Mouse (Mus musculus) kidney, embryonic 14.5 days (tissue): ENCODE results near the gene Psmb10. TPM values are rescaled to one million over a fixed set of nuclear protein-coding genes. Genes with fewer than 3 reads are reported as not detected.
"Not testable (repeated sequence)": the region's sequence is repeated elsewhere in the genome, so short reads cannot be mapped to it uniquely, and the experiment has no call there.

Source experiments
- ATAC-seq: fragments of 200-750 bp; cut with Nextera tagmentation; 2 replicates; pipeline ENCODE4 v1.8.0; 2017; ENCODE audit warnings: moderate number of reproducible peaks, mild to moderate bottlenecking, moderate TSS enrichment, moderate library complexity; ENCODE audit not compliant: low FRiP score, low TSS enrichment
- H3K27ac ChIP-seq: fragments of 300-500 bp; sonication (generic); 2 replicates; pipeline ENCODE4 v1.5.1; 2014; ENCODE audit warnings: low read depth, mild to moderate bottlenecking, low read length, moderate library complexity, mixed read lengths
- H3K27me3 ChIP-seq: fragments of 300-500 bp; sonication (generic); 2 replicates; pipeline ENCODE4 v1.6.1; 2014; ENCODE audit warnings: mild to moderate bottlenecking, low read length; ENCODE audit not compliant: control insufficient read depth, insufficient read depth
- H3K36me3 ChIP-seq: fragments of 300-500 bp; sonication (generic); 2 replicates; pipeline ENCODE4 v1.6.1; 2014; ENCODE audit warnings: low read length, mixed read lengths; ENCODE audit not compliant: control insufficient read depth, insufficient read depth
- H3K4me1 ChIP-seq: fragments of 300-500 bp; sonication (generic); 2 replicates; pipeline ENCODE4 v1.6.1; 2014; ENCODE audit warnings: low read length, mixed read lengths; ENCODE audit not compliant: control insufficient read depth, insufficient read depth
- H3K4me2 ChIP-seq: fragments of 300-500 bp; sonication (generic); replicated peaks from 2 replicates; pipeline ENCODE4 v1.6.1; 2014; ENCODE audit warnings: low read depth, mild to moderate bottlenecking, low read length
- H3K4me3 ChIP-seq: fragments of 300-500 bp; sonication (generic); 2 replicates; pipeline ENCODE4 v1.5.1; 2014; ENCODE audit warnings: mild to moderate bottlenecking, low read length
- H3K9ac ChIP-seq: fragments of 300-500 bp; sonication (generic); 2 replicates; pipeline ENCODE4 v1.6.1; 2014; ENCODE audit warnings: low read depth, mild to moderate bottlenecking, low read length, moderate library complexity
- H3K9me3 ChIP-seq: fragments of 300-500 bp; sonication (generic); 2 replicates; pipeline ENCODE4 v1.6.1; 2016; ENCODE audit warnings: low read length; ENCODE audit not compliant: control insufficient read depth
- WGBS: fragments of 180-500 bp; shearing (Covaris S2); extraction: QIAGEN DNeasy Blood & Tissue Kit; methylation state at CpG from one replicate; pipeline ENCODE4 v1.1.7; 2014; 5-methylcytosine and 5-hydroxymethylcytosine counted together
- polyA plus RNA-seq: library from polyadenylated mRNA; unstranded; fragments of >200 nt; fragmentation: Nextera tagmentation; extraction: Ambion mirVana; gene quantifications from 2 replicates; pipeline ENCODE4 v1.2.1, GENCODE M21; 2014

The Psmb10 gene
- polyA plus RNA-seq = 38.7 and 47.6 TPM in 2 replicates

DNA sequence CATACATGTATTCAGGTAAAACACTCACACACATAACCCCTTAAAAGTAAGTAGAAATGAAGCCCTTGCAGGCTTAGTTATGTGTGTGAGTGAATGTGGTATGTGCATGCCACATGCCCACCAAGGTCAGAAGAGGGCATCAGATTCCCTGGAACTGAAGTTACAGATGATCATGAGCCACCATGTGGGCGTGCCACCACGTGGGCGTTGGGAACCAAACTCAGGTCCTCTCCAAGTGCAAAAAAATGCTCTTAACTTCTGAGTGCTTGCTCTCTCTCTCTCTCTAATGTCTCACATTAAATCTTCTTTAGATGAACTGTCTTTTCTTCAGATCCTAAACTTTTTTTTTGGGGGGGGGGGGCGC lies at the start of gene Psmb10:
Gene Psmb10 (minus strand): TSS at position 139 of the 364 bp plus-strand sequence.
- peak within 1 kb of the TSS; percentile 67 for H3K4me3 ChIP-seq
- peak within 1 kb of the TSS; percentile 83 for H3K27ac ChIP-seq
- 32% methylated on average over 4 of the region's 4 CpGs for WGBS
- no peak for ATAC-seq
- H3K4me2 ChIP-seq = peak within 1 kb of the TSS; percentile 96
- peaks cover 13% of the 10 kb centered on the region for H3K36me3 ChIP-seq
- H3K9me3 ChIP-seq = no peaks in the 10 kb centered on the region
- H3K9ac ChIP-seq = peak within 1 kb of the TSS; percentile 76
- no peaks in the 10 kb centered on the region for H3K27me3 ChIP-seq
- H3K4me1 ChIP-seq = peaks cover 11% of the 10 kb centered on the region

GRCm38 (mm10) chr8:105983406-105983805 lies 45.2 kb upstream of the Psmb10 start:
- not testable (repeated sequence) for H3K9ac ChIP-seq, H3K36me3 ChIP-seq

GRCm38 (mm10) chr8:105981146-105981545 lies 42.9 kb upstream of the Psmb10 start:
- H3K36me3 ChIP-seq = no peaks in the 10 kb centered on the region
- ATAC-seq = no peak
- H3K27ac ChIP-seq = no peak overlapping the region
- H3K4me2 ChIP-seq = no peak overlapping the region
- H3K9me3 ChIP-seq = no peaks in the 10 kb centered on the region
- H3K9ac ChIP-seq = no peak overlapping the region
- H3K4me3 ChIP-seq = no peak overlapping the region
- H3K4me1 ChIP-seq = no peaks in the 10 kb centered on the region
- H3K27me3 ChIP-seq = no peaks in the 10 kb centered on the region
- 89% methylated on average over 1 of the region's 1 CpGs for WGBS

More at GRCm38 (mm10) chr8:105983406-105983805, 45.2 kb upstream of the Psmb10 start:
- not testable (repeated sequence) for H3K4me3 ChIP-seq, H3K27ac ChIP-seq, H3K4me1 ChIP-seq, H3K27me3 ChIP-seq, ATAC-seq, H3K9me3 ChIP-seq, H3K4me2 ChIP-seq
- 79% methylated on average over 11 of the region's 11 CpGs for WGBS

DNA sequence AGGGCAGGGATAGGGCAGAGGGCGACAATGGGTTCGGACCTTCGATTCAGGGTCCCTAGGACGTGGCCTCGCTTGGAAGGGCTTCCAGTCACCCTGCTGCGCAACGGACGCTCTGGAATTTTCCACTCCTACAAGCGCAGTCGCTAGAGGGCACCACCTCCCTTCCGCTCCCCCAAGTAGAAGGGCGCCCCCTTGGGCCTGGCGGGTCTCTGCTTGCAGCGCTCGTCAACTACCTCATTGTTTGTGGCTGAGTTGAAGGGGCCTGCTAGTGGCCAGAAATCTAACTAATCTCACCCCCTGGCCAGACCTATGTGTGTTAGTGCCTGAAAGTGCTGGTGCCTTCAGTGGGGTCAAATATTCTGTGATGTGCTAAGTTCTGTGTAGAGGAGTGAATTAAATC lies 41.1 kb upstream of the Psmb10 start, which contains the start of gene Dpep3:
Gene Dpep3 (minus strand): TSS at position 105 of the 400 bp plus-strand sequence.
- WGBS = 90% methylated on average over 15 of the region's 15 CpGs
- Histone ChIP-seq H3K9me3 (no peaks in the 10 kb centered on the region), H3K27ac (no peak within 1 kb of the TSS), H3K36me3 (no peaks in the 10 kb centered on the region), H3K9ac (no peak within 1 kb of the TSS), H3K4me3 (no peak within 1 kb of the TSS), H3K4me2 (no peak within 1 kb of the TSS), H3K27me3 (no peaks in the 10 kb centered on the region), H3K4me1 (no peaks in the 10 kb centered on the region)
- ATAC-seq = no peak

GRCm38 (mm10) chr8:105975363-105975762 lies 37.1 kb upstream of the Psmb10 start:
- H3K27me3 ChIP-seq = no peaks in the 10 kb centered on the region
- no peak overlapping the region for H3K4me2 ChIP-seq
- no peaks in the 10 kb centered on the region for H3K4me1 ChIP-seq
- ATAC-seq = no peak
- H3K36me3 ChIP-seq = no peaks in the 10 kb centered on the region
- WGBS = 70% methylated on average over 7 of the region's 7 CpGs
- H3K27ac ChIP-seq = no peak overlapping the region
- H3K9ac ChIP-seq = no peak overlapping the region
- no peaks in the 10 kb centered on the region for H3K9me3 ChIP-seq
- no peak overlapping the region for H3K4me3 ChIP-seq

DNA sequence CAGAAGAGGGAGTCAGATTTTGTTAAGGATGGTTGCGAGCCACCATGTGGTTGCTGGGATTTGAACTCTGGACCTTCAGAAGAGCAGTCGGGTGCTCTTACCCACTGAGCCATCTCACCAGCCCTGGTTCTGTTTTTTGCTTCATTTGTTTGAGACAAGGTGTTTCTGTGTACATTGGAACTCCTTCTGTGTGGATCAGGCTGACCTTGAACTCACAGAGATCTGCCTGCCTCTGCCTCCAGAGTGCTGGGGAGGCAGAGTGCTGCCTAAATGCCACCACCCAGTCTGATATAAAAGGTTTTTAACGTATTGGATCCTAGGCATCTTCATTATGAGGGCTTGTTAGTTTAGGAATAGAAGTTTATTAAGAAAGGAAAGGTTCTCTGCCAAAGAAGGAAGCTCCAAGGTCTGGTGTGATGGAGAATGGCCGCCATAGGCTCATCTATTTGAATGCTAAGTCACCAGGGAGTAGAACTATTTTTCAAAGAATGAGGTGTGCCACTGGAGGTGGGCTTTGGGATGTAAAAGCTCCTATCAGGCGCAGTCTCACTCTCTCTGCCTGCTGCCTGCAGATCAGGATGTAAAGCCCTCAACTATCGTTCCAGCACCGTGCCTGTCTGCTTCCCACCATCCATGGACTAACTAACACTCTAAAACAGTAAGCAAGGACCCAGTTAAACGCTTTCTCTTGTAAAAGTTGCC lies 32.9 kb upstream of the Psmb10 start:
- 74% methylated on average over 8 of the region's 8 CpGs for WGBS
- ATAC-seq = no peak
- Histone ChIP-seq H3K4me1 (no peaks in the 10 kb centered on the region), H3K9me3 (no peaks in the 10 kb centered on the region), H3K27ac (no peak overlapping the region), H3K36me3 (no peaks in the 10 kb centered on the region), H3K4me3 (no peak overlapping the region), H3K9ac (no peak overlapping the region), H3K27me3 (no peaks in the 10 kb centered on the region), H3K4me2 (no peak overlapping the region)

DNA sequence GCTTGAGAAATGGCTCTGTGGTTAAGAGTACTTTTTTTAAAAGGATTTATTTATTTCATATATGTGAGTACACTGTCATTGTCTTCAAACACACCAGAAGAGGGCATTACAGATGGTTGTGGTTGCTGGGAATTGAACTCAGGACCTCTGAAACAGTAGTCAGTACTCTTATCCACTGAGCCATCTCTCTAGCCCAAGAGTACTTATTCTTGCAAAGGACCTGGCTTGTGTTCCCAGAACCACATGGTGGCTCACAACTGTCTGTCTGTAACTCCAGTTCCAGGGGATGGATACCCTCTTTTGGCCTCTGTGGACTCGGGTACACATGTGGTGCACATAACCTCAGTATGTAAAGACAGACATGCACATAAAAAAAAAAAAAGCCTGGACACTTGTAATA lies 31.1 kb upstream of the Psmb10 start:
- no peaks in the 10 kb centered on the region for H3K9me3 ChIP-seq
- 82% methylated on average over 1 of the region's 1 CpGs for WGBS
- ATAC-seq = no peak

DNA sequence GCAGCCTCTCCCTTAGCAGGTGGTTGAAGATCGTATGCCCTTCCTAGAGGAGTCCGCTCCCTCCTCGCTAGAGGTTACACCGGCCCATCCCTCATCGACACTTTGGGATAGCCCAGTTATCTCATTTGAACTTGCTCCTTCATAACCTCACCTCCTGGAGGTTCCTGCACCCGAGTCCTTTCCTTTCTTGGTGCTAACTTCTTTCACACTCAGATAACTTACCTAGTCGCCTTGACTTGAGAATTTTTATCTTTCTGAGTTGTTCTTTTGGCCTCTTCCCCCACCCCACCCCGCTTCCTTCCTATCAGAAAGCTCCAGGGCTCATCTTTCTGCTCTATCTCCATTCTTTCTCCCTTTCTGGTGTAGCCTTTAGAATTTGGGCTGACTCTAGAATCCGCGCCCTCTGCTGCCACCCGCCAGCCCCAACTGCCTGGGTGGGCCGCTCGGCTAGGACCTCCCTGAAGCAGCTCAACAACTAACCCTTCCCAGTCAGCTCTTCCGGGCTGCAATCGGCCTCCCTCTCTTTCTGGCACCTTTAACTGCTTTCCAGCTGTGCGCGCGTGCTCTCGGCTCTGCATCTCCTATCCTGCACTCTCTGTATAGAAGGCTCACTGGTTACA lies 28.6 kb upstream of the Psmb10 start:
- Histone ChIP-seq H3K4me3 (peak overlapping the region; percentile 83), H3K4me1 (peaks cover 10% of the 10 kb centered on the region), H3K9me3 (no peaks in the 10 kb centered on the region), H3K36me3 (no peaks in the 10 kb centered on the region), H3K9ac (no peak overlapping the region), H3K27me3 (no peaks in the 10 kb centered on the region), H3K4me2 (peak overlapping the region; percentile 78), H3K27ac (no peak overlapping the region)
- 7% methylated on average over 19 of the region's 19 CpGs for WGBS
- ATAC-seq = peak; percentile 33; the same call in 1 of the 2 replicates

More for the DNA sequence above, 31.1 kb upstream of the Psmb10 start:
- Histone ChIP-seq H3K4me3 (no peak overlapping the region), H3K27me3 (no peaks in the 10 kb centered on the region), H3K4me2 (no peak overlapping the region), H3K4me1 (peaks cover 9% of the 10 kb centered on the region), H3K9ac (no peak overlapping the region), H3K36me3 (no peaks in the 10 kb centered on the region), H3K27ac (no peak overlapping the region)

DNA sequence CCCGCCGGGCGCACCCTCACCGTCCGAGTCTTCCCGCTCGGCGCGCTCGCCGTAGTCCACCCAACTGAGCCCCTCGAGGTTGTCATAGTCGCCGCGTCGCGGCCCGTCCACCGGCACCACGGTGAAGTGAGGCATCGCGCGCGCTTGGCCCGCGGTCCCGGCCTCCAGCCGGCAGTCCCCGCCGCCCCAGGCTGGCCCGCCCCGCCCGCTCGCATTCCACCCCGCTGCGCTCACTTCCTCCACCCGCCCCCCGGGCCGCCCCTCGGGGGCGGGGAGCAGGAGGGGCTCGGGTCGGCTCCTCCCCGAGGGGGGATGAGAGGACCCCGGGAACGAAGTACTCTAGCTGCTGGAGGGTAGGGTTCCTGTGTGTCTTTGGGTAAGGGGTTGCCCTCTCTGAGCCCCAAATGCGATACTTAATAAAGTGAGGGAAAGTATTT lies 27.7 kb upstream of the Psmb10 start, which contains the start of gene Slc12a4:
Gene Slc12a4 (minus strand): TSS at position 193 of the 437 bp plus-strand sequence.
- peak; percentile 93 for ATAC-seq
- H3K9me3 ChIP-seq = no peaks in the 10 kb centered on the region
- H3K36me3 ChIP-seq = no peaks in the 10 kb centered on the region
- H3K27ac ChIP-seq = peak within 1 kb of the TSS; percentile 78; the same call in 1 of the 2 replicates
- peak within 1 kb of the TSS; percentile 83 for H3K4me3 ChIP-seq
- H3K4me1 ChIP-seq = peaks cover 10% of the 10 kb centered on the region
- peak within 1 kb of the TSS; percentile 86 for H3K9ac ChIP-seq
- no peaks in the 10 kb centered on the region for H3K27me3 ChIP-seq
- WGBS = under 1% methylated on average over 47 of the region's 47 CpGs
- peak within 1 kb of the TSS; percentile 78 for H3K4me2 ChIP-seq
